Mouse (Mus musculus) hindbrain, postnatal 0 days (tissue): ENCODE data around the gene 2010111I01Rik. TPM values are rescaled to one million over a fixed set of nuclear protein-coding genes. Genes with fewer than 3 reads are reported as not detected.

Source experiments
- ATAC-seq: fragments of 200-750 bp; cut with Nextera tagmentation; 2 replicates; pipeline ENCODE4 v1.8.0; 2017; ENCODE audit warnings: mild to moderate bottlenecking, moderate TSS enrichment, moderate library complexity
- DNase-seq: peaks from one replicate; pipeline ENCODE4 v3.0.0-alpha.2; 2015; ENCODE audit warnings: low spot score
- H3K27ac ChIP-seq: fragments of 300-500 bp; sonication (generic); 2 replicates; pipeline ENCODE4 v1.5.1; 2014; ENCODE audit warnings: mild to moderate bottlenecking
- H3K27me3 ChIP-seq: fragments of 300-500 bp; sonication (generic); 2 replicates; pipeline ENCODE4 v1.6.1; 2014; ENCODE audit warnings: low read length, mixed read lengths; ENCODE audit not compliant: insufficient read depth
- H3K36me3 ChIP-seq: fragments of 300-500 bp; sonication (generic); 2 replicates; pipeline ENCODE4 v1.6.1; 2014; ENCODE audit warnings: low read length, mixed read lengths; ENCODE audit not compliant: insufficient read depth
- H3K4me1 ChIP-seq: fragments of 300-500 bp; sonication (generic); 2 replicates; pipeline ENCODE4 v1.6.1; 2014; ENCODE audit warnings: antibody characterized with exemption, low read length, mixed read lengths; ENCODE audit not compliant: insufficient read depth
- H3K4me2 ChIP-seq: fragments of 300-500 bp; sonication (generic); 2 replicates; pipeline ENCODE4 v1.6.1; 2014; ENCODE audit warnings: low read depth, mild to moderate bottlenecking, low read length, moderate library complexity, mixed read lengths
- H3K4me3 ChIP-seq: fragments of 300-500 bp; sonication (generic); 2 replicates; pipeline ENCODE4 v1.5.1; 2014; ENCODE audit warnings: low read length
- H3K9ac ChIP-seq: fragments of 300-500 bp; sonication (generic); replicated peaks from 2 replicates; pipeline ENCODE4 v1.6.1; 2014; ENCODE audit warnings: mild to moderate bottlenecking, low read length, moderate library complexity, mixed read lengths
- H3K9me3 ChIP-seq: fragments of 300-500 bp; sonication (generic); 2 replicates; pipeline ENCODE4 v1.6.1; 2016; ENCODE audit warnings: low read length, mixed read lengths
- CTCF ChIP-seq: IDR thresholded peaks from 2 replicates; pipeline ENCODE4 v1.5.1; 2016; ENCODE audit warnings: antibody characterized with exemption, control low read depth, low read depth
- WGBS: fragments of 180-500 bp; shearing (Covaris S2); extraction: QIAGEN DNeasy Blood & Tissue Kit; methylation state at CpG from one replicate; pipeline ENCODE4 v1.1.7; 2014; 5-methylcytosine and 5-hydroxymethylcytosine counted together
- polyA plus RNA-seq: library from polyadenylated mRNA; unstranded; fragments of >200 nt; fragmentation: Nextera tagmentation; extraction: Ambion mirVana; gene quantifications from 2 replicates; pipeline ENCODE4 v1.2.1, GENCODE M21; 2015
- total RNA-seq: library from RNA; depleted of rRNA; stranded (reverse); fragments of >200 nt; gene quantifications from 2 replicates; pipeline ENCODE4 v1.2.3, GENCODE M21; 2014

The 2010111I01Rik gene
- total and polyA plus RNA-seq, 2 experiments from 2014 or later = 15.9 to 29.8 TPM

- H3K9me3 ChIP-seq = no peaks in the 10 kb centered on the region
- TF ChIP-seq CTCF = no peak
- no peak for DNase-seq
Observed at GRCm38 (mm10) chr13:63108601-63109000, 143.9 kb downstream of the 2010111I01Rik start.

GRCm38 (mm10) chr13:63111297-63112042 is 146.8 kb downstream of the 2010111I01Rik start:
- no peaks in the 10 kb centered on the region for H3K27me3 ChIP-seq
- H3K9ac ChIP-seq = no peak overlapping the region
- no peaks in the 10 kb centered on the region for H3K9me3 ChIP-seq
- no peak overlapping the region for H3K4me2 ChIP-seq
- no peak for ATAC-seq
- no peaks in the 10 kb centered on the region for H3K4me1 ChIP-seq
- 58% methylated on average over 5 of the region's 5 CpGs for WGBS
- H3K4me3 ChIP-seq = no peak overlapping the region
- no peak for TF ChIP-seq CTCF
- H3K36me3 ChIP-seq = no peaks in the 10 kb centered on the region
- DNase-seq = no peak
- no peak overlapping the region; the same call in 1 of the 2 replicates for H3K27ac ChIP-seq

More at GRCm38 (mm10) chr13:63108601-63109000, 143.9 kb downstream of the 2010111I01Rik start:
- H3K27ac ChIP-seq = no peak overlapping the region
- peak; percentile 24; the same call in 1 of the 2 replicates for ATAC-seq
- H3K4me3 ChIP-seq = no peak overlapping the region
- no peak overlapping the region for H3K4me2 ChIP-seq
- no peaks in the 10 kb centered on the region for H3K4me1 ChIP-seq
- no peaks in the 10 kb centered on the region for H3K36me3 ChIP-seq
- H3K27me3 ChIP-seq = no peaks in the 10 kb centered on the region
- H3K9ac ChIP-seq = no peak overlapping the region
- WGBS = 52% methylated on average over 2 of the region's 2 CpGs

GRCm38 (mm10) chr13:63112043-63112597 is 147.4 kb downstream of the 2010111I01Rik start:
- Histone ChIP-seq H3K4me2 (no peak overlapping the region), H3K27ac (peak overlapping the region; percentile 21), H3K4me1 (no peaks in the 10 kb centered on the region), H3K9me3 (no peaks in the 10 kb centered on the region), H3K36me3 (no peaks in the 10 kb centered on the region), H3K27me3 (no peaks in the 10 kb centered on the region), H3K9ac (no peak overlapping the region), H3K4me3 (no peak overlapping the region)
- TF ChIP-seq CTCF = no peak
- WGBS = 63% methylated on average over 4 of the region's 4 CpGs
- DNase-seq (no peak), ATAC-seq (0 out of 2 replicates have a peak, but pooled peaks have one; percentile 5)

GRCm38 (mm10) chr13:63112598-63113372 is 148.1 kb downstream of the 2010111I01Rik start:
- Histone ChIP-seq H3K4me3 (no peak overlapping the region), H3K27me3 (no peaks in the 10 kb centered on the region), H3K9ac (no peak overlapping the region), H3K27ac (peak overlapping the region; percentile 21; the same call in 1 of the 2 replicates), H3K36me3 (no peaks in the 10 kb centered on the region), H3K4me2 (no peak overlapping the region), H3K9me3 (no peaks in the 10 kb centered on the region), H3K4me1 (no peaks in the 10 kb centered on the region)
- TF ChIP-seq CTCF = 0 out of 2 replicates have a peak, but pooled peaks have one; percentile 11
- 47% methylated on average over 10 of the region's 10 CpGs for WGBS
- peak; percentile 33 for DNase-seq
- ATAC-seq = 0 out of 2 replicates have a peak, but pooled peaks have one; percentile 24

- Histone ChIP-seq H3K9ac (no peak overlapping the region), H3K4me3 (no peak overlapping the region), H3K4me1 (no peaks in the 10 kb centered on the region), H3K27me3 (no peaks in the 10 kb centered on the region), H3K27ac (no peak overlapping the region), H3K36me3 (no peaks in the 10 kb centered on the region), H3K4me2 (no peak overlapping the region), H3K9me3 (no peaks in the 10 kb centered on the region)
- WGBS = 63% methylated on average over 4 of the region's 4 CpGs
- ATAC-seq = no peak
- no peak for DNase-seq
- TF ChIP-seq CTCF = no peak
Observed at GRCm38 (mm10) chr13:63113881-63114301, 149.2 kb downstream of the 2010111I01Rik start.

- ATAC-seq (no peak), DNase-seq (no peak)
- Histone ChIP-seq H3K27ac (no peak overlapping the region), H3K9ac (no peak overlapping the region), H3K4me1 (no peaks in the 10 kb centered on the region), H3K36me3 (no peaks in the 10 kb centered on the region), H3K9me3 (no peaks in the 10 kb centered on the region), H3K27me3 (no peaks in the 10 kb centered on the region), H3K4me3 (no peak overlapping the region), H3K4me2 (no peak overlapping the region)
- no peak for TF ChIP-seq CTCF
- WGBS = 80% methylated on average over 3 of the region's 3 CpGs
Observed at GRCm38 (mm10) chr13:63115187-63115784, 150.6 kb downstream of the 2010111I01Rik start.
